Mouse (Mus musculus) heart, embryonic 10.5 days (tissue): Measurements from ENCODE around the gene Csad. TPM values are rescaled to one million over a fixed set of nuclear protein-coding genes. Genes with fewer than 3 reads are reported as not detected.

ENCODE experiments used
- DNase-seq: peaks from one replicate; pipeline ENCODE4 v3.0.0-alpha.2; 2017; ENCODE audit warnings: low spot score
- H3K27ac ChIP-seq: fragments of 300-500 bp; sonication (generic); 2 replicates; pipeline ENCODE4 v1.5.1; 2016; ENCODE audit warnings: mild to moderate bottlenecking
- H3K27me3 ChIP-seq: fragments of 300-500 bp; sonication (generic); 2 replicates; pipeline ENCODE4 v1.6.1; 2016; ENCODE audit warnings: mild to moderate bottlenecking; ENCODE audit not compliant: poor library complexity, insufficient read depth, severe bottlenecking
- H3K36me3 ChIP-seq: fragments of 300-500 bp; sonication (generic); 2 replicates; pipeline ENCODE4 v1.6.1; 2016; ENCODE audit warnings: mild to moderate bottlenecking, moderate library complexity
- H3K4me1 ChIP-seq: fragments of 300-500 bp; sonication (generic); 2 replicates; pipeline ENCODE4 v1.6.1; 2016; ENCODE audit warnings: mild to moderate bottlenecking
- H3K4me3 ChIP-seq: fragments of 300-500 bp; sonication (generic); 2 replicates; pipeline ENCODE4 v1.5.1; 2016; ENCODE audit warnings: mild to moderate bottlenecking, moderate library complexity
- H3K9me3 ChIP-seq: fragments of 300-500 bp; sonication (generic); 2 replicates; pipeline ENCODE4 v1.6.1; 2016; ENCODE audit warnings: mild to moderate bottlenecking, moderate library complexity
- WGBS: fragments of 180-500 bp; shearing (Covaris S2); methylation state at CpG from one replicate; pipeline ENCODE4 v1.1.7; 2016; 5-methylcytosine and 5-hydroxymethylcytosine counted together
- polyA plus RNA-seq: library from polyadenylated mRNA; unstranded; fragments of >200 nt; fragmentation: Nextera tagmentation; extraction: Ambion mirVana; gene quantifications from 2 replicates; pipeline ENCODE4 v1.2.1, GENCODE M21; 2016

The Csad gene
- 36.1 and 41.0 TPM in 2 replicates for polyA plus RNA-seq

- no peak for DNase-seq
- Histone ChIP-seq H3K9me3 (no peaks in the 10 kb centered on the region), H3K27me3 (no peaks in the 10 kb centered on the region), H3K27ac (peak within 1 kb of the TSS; percentile 100), H3K4me3 (peak within 1 kb of the TSS; percentile 93), H3K4me1 (peaks cover 29% of the 10 kb centered on the region), H3K36me3 (peaks cover 52% of the 10 kb centered on the region)
- 71% methylated on average over 19 of the region's 19 CpGs for WGBS
Measured at GRCm38 (mm10) chr15:102204674-102205505, at the start of gene Csad. Csad (minus strand) TSS chr15:102204724.

DNA sequence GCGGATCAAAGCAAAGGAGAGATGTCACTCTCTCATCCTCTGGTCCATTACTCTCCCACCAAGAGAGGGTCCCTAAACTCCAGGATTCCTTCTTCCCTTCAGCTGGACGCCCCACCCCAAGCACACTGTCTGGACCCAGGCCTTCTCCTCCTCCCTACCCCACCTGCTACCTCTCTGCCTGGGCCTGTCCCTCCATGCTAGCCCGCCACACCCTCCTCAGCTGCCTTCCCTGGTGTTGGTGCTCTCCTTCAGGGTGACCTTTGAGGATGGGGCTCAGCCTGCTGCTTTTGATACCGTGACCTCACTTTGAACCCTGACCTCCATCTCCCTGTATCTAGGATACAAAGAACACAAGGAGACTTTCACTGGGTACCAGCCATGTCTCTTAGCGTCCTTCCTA lies 46.0 kb upstream of the Csad start:
- Histone ChIP-seq H3K9me3 (no peaks in the 10 kb centered on the region), H3K4me1 (peaks cover 65% of the 10 kb centered on the region), H3K27me3 (peaks cover 78% of the 10 kb centered on the region), H3K36me3 (0 out of 2 replicates have a peak, but pooled peaks cover 4% of the 10 kb centered on the region), H3K4me3 (no peak overlapping the region), H3K27ac (peak overlapping the region; percentile 36; the same call in 1 of the 2 replicates)
- DNase-seq = no peak
- WGBS = 58% methylated on average over 5 of the region's 5 CpGs

- 53% methylated on average over 9 of the region's 9 CpGs for WGBS
- peak overlapping the region; percentile 73; the same call in 1 of the 2 replicates for H3K4me3 ChIP-seq
- H3K36me3 ChIP-seq = 0 out of 2 replicates have a peak, but pooled peaks cover 4% of the 10 kb centered on the region
- peaks cover 67% of the 10 kb centered on the region for H3K4me1 ChIP-seq
- DNase-seq = no peak
- H3K27ac ChIP-seq = peak overlapping the region; percentile 90
- H3K9me3 ChIP-seq = no peaks in the 10 kb centered on the region
- peaks cover 78% of the 10 kb centered on the region for H3K27me3 ChIP-seq
Measured at GRCm38 (mm10) chr15:102249967-102250366, 45.4 kb upstream of the Csad start.

DNA sequence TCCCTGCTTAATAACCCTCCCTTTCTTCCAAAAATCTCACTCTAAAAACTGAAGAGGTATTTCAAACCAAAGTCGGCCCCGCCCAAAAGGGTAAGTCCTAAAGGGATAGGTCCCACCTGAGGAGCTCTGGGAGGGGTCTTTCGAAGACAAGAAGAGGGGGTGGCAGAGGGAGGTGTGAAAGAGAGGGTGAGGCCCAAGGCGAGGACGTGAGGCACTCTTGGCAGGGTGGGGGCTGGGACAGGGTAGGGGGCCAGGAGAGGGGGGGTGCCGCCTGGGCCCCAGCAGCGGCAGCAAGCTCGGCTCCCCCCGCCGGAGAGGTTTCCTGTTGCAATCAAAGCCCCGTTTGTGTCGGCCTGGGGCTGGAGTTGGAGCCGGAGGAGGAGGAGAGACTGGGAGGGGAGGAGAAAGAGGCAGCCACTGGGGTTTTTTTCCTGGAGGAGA lies 44.7 kb upstream of the Csad start:
- no peak for DNase-seq
- Histone ChIP-seq H3K4me3 (peak overlapping the region; percentile 73), H3K36me3 (0 out of 2 replicates have a peak, but pooled peaks cover 4% of the 10 kb centered on the region), H3K4me1 (peaks cover 67% of the 10 kb centered on the region), H3K9me3 (no peaks in the 10 kb centered on the region), H3K27me3 (peaks cover 78% of the 10 kb centered on the region), H3K27ac (peak overlapping the region; percentile 90)
- WGBS = 0% methylated on average over 13 of the region's 13 CpGs

DNA sequence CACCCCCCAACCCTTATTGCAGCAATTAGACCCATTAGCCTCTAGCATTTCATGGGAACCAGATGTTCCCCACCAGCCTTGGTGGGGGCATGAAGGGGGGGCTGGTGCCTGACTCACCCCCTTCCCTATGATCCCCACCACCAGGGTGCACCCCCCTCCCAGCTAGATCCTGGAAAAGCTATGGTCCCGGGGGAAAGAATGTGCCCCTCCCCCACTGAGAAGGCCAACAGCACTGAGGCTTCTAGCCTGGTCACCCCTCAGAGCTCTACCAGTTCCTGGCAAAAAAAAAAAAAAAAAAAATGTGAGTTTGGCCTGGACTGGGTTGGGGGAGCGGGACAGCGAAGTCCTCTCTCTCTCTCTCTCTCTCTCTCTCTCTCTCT lies 44.3 kb upstream of the Csad start:
- 0% methylated on average over 1 of the region's 3 CpGs for WGBS
- DNase-seq = no peak

DNA sequence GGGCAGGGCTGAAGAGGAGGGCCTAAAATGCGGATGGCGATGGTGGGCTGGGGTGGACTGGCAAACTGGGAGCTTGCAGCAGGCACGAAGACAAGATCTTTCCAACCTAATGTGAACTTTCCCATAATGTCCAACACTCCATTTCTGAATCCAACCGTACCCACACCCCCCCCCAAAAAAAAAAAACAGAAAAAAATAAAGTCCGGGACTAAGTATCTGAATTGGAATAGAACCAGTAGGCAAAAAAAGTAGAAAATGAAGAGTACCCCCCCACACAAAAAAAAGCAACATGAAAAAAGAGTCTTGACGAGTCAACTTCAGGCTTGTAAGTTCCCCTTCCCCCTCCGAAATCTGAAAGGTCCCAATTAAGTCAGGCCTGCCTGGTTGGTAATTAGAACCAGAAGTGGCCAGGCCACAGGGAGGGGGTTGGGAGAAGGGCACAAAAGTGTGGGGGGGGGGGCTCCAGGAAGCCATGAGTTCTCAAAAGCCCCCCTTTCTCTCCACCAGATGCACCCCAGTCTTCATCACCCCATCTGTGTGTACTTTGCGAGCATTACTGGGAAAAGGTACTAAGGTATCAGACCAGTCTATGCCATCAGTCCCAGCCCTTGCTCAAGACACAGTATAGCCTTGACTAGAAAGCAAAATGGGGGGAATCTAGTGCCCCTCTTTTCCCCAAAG lies 43.7 kb upstream of the Csad start:
- Histone ChIP-seq H3K27ac (peak overlapping the region; percentile 90), H3K9me3 (no peaks in the 10 kb centered on the region), H3K4me1 (peaks cover 77% of the 10 kb centered on the region), H3K36me3 (0 out of 2 replicates have a peak, but pooled peaks cover 4% of the 10 kb centered on the region), H3K4me3 (peak overlapping the region; percentile 73), H3K27me3 (peaks cover 78% of the 10 kb centered on the region)
- no peak for DNase-seq
- 5% methylated on average over 8 of the region's 8 CpGs for WGBS

More for the DNA sequence above, 44.3 kb upstream of the Csad start:
- peaks cover 78% of the 10 kb centered on the region for H3K27me3 ChIP-seq
- peak overlapping the region; percentile 90 for H3K27ac ChIP-seq
- no peaks in the 10 kb centered on the region for H3K9me3 ChIP-seq
- peak overlapping the region; percentile 73 for H3K4me3 ChIP-seq
- peaks cover 72% of the 10 kb centered on the region for H3K4me1 ChIP-seq
- 0 out of 2 replicates have a peak, but pooled peaks cover 4% of the 10 kb centered on the region for H3K36me3 ChIP-seq

DNA sequence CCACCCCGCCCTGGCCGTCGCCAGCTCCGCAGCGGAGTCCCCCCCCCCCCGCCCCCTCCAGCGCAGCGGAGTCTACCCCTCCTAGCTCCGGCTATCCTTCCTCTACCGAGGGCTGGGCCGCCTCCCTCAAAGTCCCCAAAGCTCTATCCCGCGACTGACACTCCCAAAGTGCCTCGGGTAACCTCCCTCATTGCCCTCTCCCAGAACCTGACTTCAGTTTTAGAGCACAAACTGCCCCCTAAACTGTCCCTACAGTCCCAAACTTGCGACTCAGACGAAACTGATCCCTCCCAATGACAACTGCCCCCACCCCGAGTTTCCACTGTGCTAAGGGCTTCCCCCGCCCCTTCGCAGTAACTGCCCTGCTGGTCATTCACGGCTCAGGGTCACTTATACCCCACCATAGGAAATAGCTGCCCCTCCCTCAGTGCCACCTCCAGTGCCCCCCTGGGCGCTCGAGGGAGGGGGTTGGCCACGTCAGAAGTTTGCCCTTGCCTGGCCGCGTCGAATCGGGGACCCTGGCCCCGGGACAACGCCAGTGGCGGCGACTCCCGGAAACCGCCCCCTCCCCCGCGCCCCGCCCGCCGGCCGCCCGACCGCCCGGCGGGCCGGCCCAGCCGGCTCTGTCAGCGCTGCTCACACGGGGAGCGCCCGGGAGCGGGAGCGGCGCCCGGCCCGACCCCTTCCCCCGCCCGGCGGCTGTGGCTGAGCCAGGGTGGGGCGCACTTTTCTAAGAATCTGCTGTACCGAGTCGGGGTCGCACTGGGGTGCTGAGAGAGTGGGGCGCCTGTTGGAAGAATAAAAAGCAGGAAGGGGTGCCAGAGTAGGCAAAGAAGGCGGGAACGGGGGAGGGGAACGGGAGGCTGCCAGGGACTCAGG lies 43.0 kb upstream of the Csad start:
- 0 out of 2 replicates have a peak, but pooled peaks cover 4% of the 10 kb centered on the region for H3K36me3 ChIP-seq
- under 1% methylated on average over 65 of the region's 65 CpGs for WGBS
- H3K9me3 ChIP-seq = no peaks in the 10 kb centered on the region
- H3K4me1 ChIP-seq = peaks cover 85% of the 10 kb centered on the region
- peak; percentile 82 for DNase-seq
- H3K4me3 ChIP-seq = peak overlapping the region; percentile 73
- peak overlapping the region; percentile 90 for H3K27ac ChIP-seq
- H3K27me3 ChIP-seq = peaks cover 80% of the 10 kb centered on the region

DNA sequence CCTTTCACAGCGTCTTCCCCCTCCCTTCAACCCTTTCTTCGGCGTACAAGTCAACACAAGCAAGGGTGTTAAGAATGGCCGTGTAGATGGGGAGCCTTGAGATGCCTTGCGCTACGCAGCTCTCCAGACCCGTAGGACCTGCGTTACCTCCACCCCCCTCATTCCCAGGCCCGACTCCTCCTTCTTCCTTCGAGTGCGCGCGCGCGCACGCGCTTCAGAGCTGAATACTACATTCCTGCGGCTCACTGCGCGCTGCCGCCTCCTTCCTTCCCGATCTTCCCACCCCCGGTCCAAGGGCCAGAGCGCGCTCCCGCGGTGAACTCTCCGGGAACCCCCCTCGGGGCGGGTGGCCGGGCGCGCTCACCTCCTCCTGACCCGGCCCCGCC lies 42.3 kb upstream of the Csad start:
- Histone ChIP-seq H3K9me3 (no peaks in the 10 kb centered on the region), H3K27me3 (peaks cover 80% of the 10 kb centered on the region), H3K4me1 (peaks cover 82% of the 10 kb centered on the region), H3K36me3 (no peaks in the 10 kb centered on the region), H3K4me3 (peak overlapping the region; percentile 73), H3K27ac (peak overlapping the region; percentile 90)
- under 1% methylated on average over 35 of the region's 35 CpGs for WGBS
- DNase-seq = peak; percentile 93

DNA sequence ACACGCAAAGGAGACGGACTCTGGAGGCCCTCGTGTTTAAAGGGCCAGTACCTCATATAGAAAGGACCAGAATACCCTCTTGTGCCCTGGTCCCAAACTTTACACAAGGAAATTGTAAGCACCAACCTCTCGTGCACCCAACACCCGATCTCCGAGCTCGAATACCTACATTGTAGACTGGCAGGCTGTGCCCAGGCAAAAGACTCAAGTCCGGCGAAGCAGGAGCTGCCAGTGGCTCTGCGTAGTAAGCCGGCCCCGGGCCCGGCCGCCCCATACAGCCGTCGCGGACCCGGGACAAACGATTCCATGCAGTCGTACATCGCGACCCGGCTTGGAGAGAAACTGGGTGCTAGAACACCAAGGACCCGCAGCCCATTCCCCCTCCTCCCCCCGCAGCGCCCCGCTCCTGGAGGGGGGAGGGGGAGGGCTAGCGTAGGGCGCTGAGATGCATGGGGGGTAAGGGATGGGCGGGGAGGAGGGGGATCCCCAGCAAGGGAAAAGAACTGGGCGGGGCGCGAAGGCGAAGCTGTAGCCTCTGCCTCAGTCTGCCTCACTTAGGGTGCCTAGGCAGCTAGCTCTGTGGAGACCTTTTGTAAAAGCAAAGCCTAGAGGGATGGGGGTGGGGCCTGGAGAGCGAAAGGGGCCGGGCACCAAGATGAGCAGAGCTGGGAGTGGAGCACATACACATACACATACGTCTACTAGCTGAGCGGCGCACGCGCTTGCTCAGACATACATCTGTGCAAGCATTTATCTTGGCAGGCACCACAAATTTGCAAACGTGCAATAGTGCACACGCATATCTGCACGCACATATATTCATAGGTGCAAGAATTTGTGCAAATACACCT lies 41.6 kb upstream of the Csad start:
- H3K27me3 ChIP-seq = peaks cover 80% of the 10 kb centered on the region
- peak; percentile 87 for DNase-seq
- H3K9me3 ChIP-seq = no peaks in the 10 kb centered on the region
- H3K36me3 ChIP-seq = no peaks in the 10 kb centered on the region
- under 1% methylated on average over 37 of the region's 44 CpGs for WGBS
- H3K4me1 ChIP-seq = peaks cover 77% of the 10 kb centered on the region
- peak overlapping the region; percentile 73 for H3K4me3 ChIP-seq
- H3K27ac ChIP-seq = peak overlapping the region; percentile 90

GRCm38 (mm10) chr15:102245461-102245881 lies 40.9 kb upstream of the Csad start:
- H3K4me3 ChIP-seq = peak overlapping the region; percentile 73
- 3% methylated on average over 14 of the region's 14 CpGs for WGBS
- no peaks in the 10 kb centered on the region for H3K9me3 ChIP-seq
- H3K4me1 ChIP-seq = peaks cover 78% of the 10 kb centered on the region
- 0 out of 2 replicates have a peak, but pooled peaks cover 2% of the 10 kb centered on the region for H3K36me3 ChIP-seq
- peaks cover 78% of the 10 kb centered on the region for H3K27me3 ChIP-seq
- DNase-seq = no peak
- peak overlapping the region; percentile 90 for H3K27ac ChIP-seq

DNA sequence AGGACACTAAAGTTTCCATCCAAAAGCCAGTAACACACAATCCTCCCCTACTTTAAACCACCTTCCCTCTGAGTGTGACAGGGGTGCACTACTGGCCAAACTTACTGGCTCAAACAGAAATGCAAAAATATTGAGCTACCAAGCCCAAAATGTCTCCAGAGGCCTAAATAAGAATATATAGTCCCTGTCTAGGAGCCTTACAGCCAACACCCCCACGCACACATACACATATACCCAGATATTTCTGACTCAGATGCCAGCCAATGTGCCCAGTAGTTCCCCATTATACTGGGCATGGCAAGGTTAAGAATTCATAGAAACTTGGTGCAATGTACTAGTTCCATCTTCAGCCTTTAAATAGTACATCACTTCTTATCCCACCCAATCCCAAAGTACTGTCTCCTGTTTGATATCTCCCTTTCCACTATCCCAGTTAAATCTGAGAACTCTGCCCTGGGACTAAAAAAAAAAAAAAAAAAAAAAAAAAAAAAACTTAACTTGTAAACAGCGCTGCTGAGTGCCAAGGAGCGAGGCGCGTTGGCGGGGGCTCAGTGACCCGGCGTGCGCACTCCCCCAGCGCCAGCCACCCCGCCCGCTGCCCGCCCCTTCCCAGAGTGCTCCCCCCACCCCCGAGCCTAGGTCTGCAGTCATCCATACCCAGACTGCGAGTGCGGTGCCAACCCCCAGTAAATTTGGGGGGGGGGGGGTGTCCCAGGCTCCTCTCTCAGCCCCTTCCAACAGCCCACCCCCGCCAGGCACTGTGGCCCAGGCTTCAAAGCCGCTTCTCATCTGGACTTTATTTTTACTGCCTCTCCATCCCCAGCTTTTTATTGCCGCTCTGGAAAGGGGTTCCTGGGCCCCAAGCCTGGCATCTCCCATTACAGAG lies 40.0 kb upstream of the Csad start:
- H3K4me3 ChIP-seq = peak overlapping the region; percentile 73
- H3K27me3 ChIP-seq = peaks cover 74% of the 10 kb centered on the region
- no peaks in the 10 kb centered on the region for H3K9me3 ChIP-seq
- no peak for DNase-seq
- 14% methylated on average over 19 of the region's 19 CpGs for WGBS
- peak overlapping the region; percentile 59; the same call in 1 of the 2 replicates for H3K27ac ChIP-seq
- H3K4me1 ChIP-seq = peaks cover 69% of the 10 kb centered on the region
- H3K36me3 ChIP-seq = 0 out of 2 replicates have a peak, but pooled peaks cover 2% of the 10 kb centered on the region
